Mouse (Mus musculus) retina, postnatal 7 days (tissue): ENCODE results near the gene Sugt1.

ENCODE experiments used
- DNase-seq: peaks from one replicate; pipeline ENCODE4 v3.0.0-alpha.2; 2012; ENCODE audit warnings: low read depth, low spot score

The Sugt1 gene

GRCm38 (mm10) chr14:79606867-79607266 is 19.4 kb downstream of the Sugt1 start:
- no peak for DNase-seq

GRCm38 (mm10) chr14:79607352-79607751 is 19.9 kb downstream of the Sugt1 start:
- no peak for DNase-seq

- no peak for DNase-seq
Measured at GRCm38 (mm10) chr14:79608286-79608685, 20.8 kb downstream of the Sugt1 start.

GRCm38 (mm10) chr14:79617121-79617828 is 29.8 kb downstream of the Sugt1 start:
- DNase-seq = peak; percentile 3

GRCm38 (mm10) chr14:79619802-79620201 is 32.3 kb downstream of the Sugt1 start:
- no peak for DNase-seq

GRCm38 (mm10) chr14:79621143-79621542 is 33.7 kb downstream of the Sugt1 start:
- no peak for DNase-seq

- no peak for DNase-seq
Measured at GRCm38 (mm10) chr14:79632330-79632729, 44.8 kb downstream of the Sugt1 start.

GRCm38 (mm10) chr14:79633196-79633595 is 45.7 kb downstream of the Sugt1 start:
- DNase-seq = no peak

- DNase-seq = no peak
Measured at GRCm38 (mm10) chr14:79636814-79637213, 49.3 kb downstream of the Sugt1 start.

GRCm38 (mm10) chr14:79642063-79642462 is 54.6 kb downstream of the Sugt1 start:
- no peak for DNase-seq

GRCm38 (mm10) chr14:79645378-79645777 is 57.9 kb downstream of the Sugt1 start:
- no peak for DNase-seq

- no peak for DNase-seq
Measured at GRCm38 (mm10) chr14:79649680-79650079, 62.2 kb downstream of the Sugt1 start.

- DNase-seq = no peak
Measured at GRCm38 (mm10) chr14:79652654-79653053, 65.2 kb downstream of the Sugt1 start.

- DNase-seq = no peak
Measured at GRCm38 (mm10) chr14:79658286-79658685, 70.8 kb downstream of the Sugt1 start.

GRCm38 (mm10) chr14:79658748-79659508 is 71.4 kb downstream of the Sugt1 start:
- DNase-seq = no peak

- DNase-seq = no peak
Measured at GRCm38 (mm10) chr14:79660467-79660866, 73.0 kb downstream of the Sugt1 start.

- DNase-seq = no peak
Measured at GRCm38 (mm10) chr14:79661005-79661917, 73.8 kb downstream of the Sugt1 start.

GRCm38 (mm10) chr14:79662001-79662400 is 74.5 kb downstream of the Sugt1 start, which contains the start of gene Cnmd:
TSS of gene Cnmd (minus strand) at chr14:79662170.
- no peak for DNase-seq

GRCm38 (mm10) chr14:79671008-79671407 is 83.5 kb downstream of the Sugt1 start:
- DNase-seq = no peak

- DNase-seq = no peak
Measured at GRCm38 (mm10) chr14:79672567-79672966, 85.1 kb downstream of the Sugt1 start.

- DNase-seq = no peak
Measured at GRCm38 (mm10) chr14:79673083-79674013, 85.9 kb downstream of the Sugt1 start.
